Mouse (Mus musculus): ENCODE data around the gene Lrpprc.

The Lrpprc gene

GRCm38 (mm10) chr17:84758374-84758773 lies 32.2 kb downstream of the Lrpprc start:
- no peak for DNase-seq

- peak; percentile 30 for DNase-seq
These were observed 34.5 kb downstream of the Lrpprc start for GRCm38 (mm10) chr17:84756090-84756489.

- no peak for DNase-seq
These were observed 37.1 kb downstream of the Lrpprc start for GRCm38 (mm10) chr17:84753489-84753888.

- DNase-seq: no peak
These were observed 38.3 kb downstream of the Lrpprc start for GRCm38 (mm10) chr17:84752286-84752685.

- no peak for DNase-seq
These were observed 38.9 kb downstream of the Lrpprc start for GRCm38 (mm10) chr17:84751630-84752191.

- DNase-seq: no peak
These were observed 40.5 kb downstream of the Lrpprc start for GRCm38 (mm10) chr17:84750130-84750529.

- DNase-seq: no peak
These were observed 41.3 kb downstream of the Lrpprc start for GRCm38 (mm10) chr17:84749297-84749696.

- DNase-seq: no peak
These were observed 42.4 kb downstream of the Lrpprc start for GRCm38 (mm10) chr17:84748152-84748682.

GRCm38 (mm10) chr17:84747212-84747611 lies 43.4 kb downstream of the Lrpprc start:
- DNase-seq: no peak

GRCm38 (mm10) chr17:84745001-84745400 lies 45.6 kb downstream of the Lrpprc start:
- no peak for DNase-seq

- DNase-seq: no peak
These were observed 46.3 kb downstream of the Lrpprc start for GRCm38 (mm10) chr17:84744256-84744655.

GRCm38 (mm10) chr17:84738073-84738797 lies 52.4 kb downstream of the Lrpprc start:
- no peak for DNase-seq

GRCm38 (mm10) chr17:84736719-84737118 lies 53.9 kb downstream of the Lrpprc start:
- no peak for DNase-seq

- DNase-seq: no peak
These were observed 58.0 kb downstream of the Lrpprc start for GRCm38 (mm10) chr17:84732612-84733011.

- no peak for DNase-seq
These were observed 59.2 kb downstream of the Lrpprc start for GRCm38 (mm10) chr17:84731361-84731760.

- no peak for DNase-seq
These were observed 61.4 kb downstream of the Lrpprc start for GRCm38 (mm10) chr17:84729140-84729539.

GRCm38 (mm10) chr17:84728201-84728911 lies 62.2 kb downstream of the Lrpprc start:
- DNase-seq: no peak

GRCm38 (mm10) chr17:84725163-84725562 lies 65.4 kb downstream of the Lrpprc start:
- DNase-seq: no peak

GRCm38 (mm10) chr17:84724028-84724427 lies 66.6 kb downstream of the Lrpprc start:
- no peak for DNase-seq

GRCm38 (mm10) chr17:84719105-84719504 lies 71.5 kb downstream of the Lrpprc start:
- DNase-seq: no peak

- no peak for DNase-seq
These were observed 73.2 kb downstream of the Lrpprc start for GRCm38 (mm10) chr17:84717416-84717815.

GRCm38 (mm10) chr17:84716252-84716872 lies 74.2 kb downstream of the Lrpprc start:
- no peak for DNase-seq

- DNase-seq: no peak
These were observed 75.7 kb downstream of the Lrpprc start for GRCm38 (mm10) chr17:84714930-84715329.
